Mouse (Mus musculus) layer of hippocampus, postnatal 14 days (tissue): ENCODE measurements around the gene Wdr43. TPM values are rescaled to one million over a fixed set of nuclear protein-coding genes. Genes with fewer than 3 reads are reported as not detected.
"Not testable (repeated sequence)": the region's sequence is repeated elsewhere in the genome, so short reads cannot be mapped to it uniquely, and the experiment has no call there.

Experiments
- DNase-seq, 2 experiments: peaks; one replicate each; pipeline ENCODE4 v3.0.0; 2021 to 2022; ENCODE audit warnings: low spot score in 2 of 2, mixed read lengths in 1 of 2
- long read RNA-seq, 2 experiments: library from polyadenylated mRNA; stranded (forward); transcript quantifications; one replicate each; pipeline ENCODE4 v2.0.0; 2021
- total RNA-seq, 2 experiments: library from RNA; stranded (reverse); gene quantifications; 2 replicates each; pipeline ENCODE4 v1.2.3; 2021

The Wdr43 gene
- total RNA-seq: 10 to 100 TPM; 26.8 to 32.4 TPM
- long read RNA-seq, experiment 1, transcript Wdr43-201 (18 exons, 3,450 nt): major isoform, 21 of 25 reads
- long read RNA-seq, experiment 1, partial matches to known transcripts: 0 of 25 reads
- long read RNA-seq, experiment 1, other reads (novel, unspliced or antisense): 4 of 25 reads
- long read RNA-seq, experiment 2, transcript Wdr43-201 (18 exons, 3,450 nt): major isoform, 28 of 37 reads
- long read RNA-seq, experiment 2, partial matches to known transcripts: 1 of 37 reads
- long read RNA-seq, experiment 2, other reads (novel, unspliced or antisense): 8 of 37 reads

- peak; percentile 93 to 97 for DNase-seq
These were observed at the start of gene Wdr43 for GRCm38 (mm10) chr17:71615638-71616318. Gene Wdr43, plus strand, starts transcription at chr17:71615895.

DNA sequence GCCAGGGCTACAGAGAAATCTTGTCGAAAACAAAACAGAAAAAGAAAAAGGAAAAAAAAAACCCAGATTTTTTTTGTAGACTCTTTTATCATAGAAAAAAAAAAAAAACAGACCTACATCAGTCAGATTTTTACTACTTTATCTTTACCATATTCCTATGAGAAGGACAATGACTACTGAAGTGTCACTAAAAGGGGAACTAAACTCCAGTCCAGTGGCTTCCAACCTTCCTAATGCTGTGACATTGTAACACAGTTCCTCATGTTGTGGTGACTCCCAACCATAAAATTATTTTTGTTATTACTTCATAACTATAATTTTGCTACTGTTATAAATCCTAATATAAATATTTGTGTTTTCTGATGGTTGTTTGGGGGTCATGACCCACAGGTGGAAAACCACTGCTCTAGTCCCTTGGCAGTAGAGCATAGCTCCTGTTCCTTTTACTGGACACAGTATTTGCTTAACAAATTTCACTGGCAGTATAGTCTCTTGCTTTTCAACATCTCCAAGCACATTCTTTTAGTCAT, 36.5 kb upstream of the Wdr43 start:
- DNase-seq: no peak

DNA sequence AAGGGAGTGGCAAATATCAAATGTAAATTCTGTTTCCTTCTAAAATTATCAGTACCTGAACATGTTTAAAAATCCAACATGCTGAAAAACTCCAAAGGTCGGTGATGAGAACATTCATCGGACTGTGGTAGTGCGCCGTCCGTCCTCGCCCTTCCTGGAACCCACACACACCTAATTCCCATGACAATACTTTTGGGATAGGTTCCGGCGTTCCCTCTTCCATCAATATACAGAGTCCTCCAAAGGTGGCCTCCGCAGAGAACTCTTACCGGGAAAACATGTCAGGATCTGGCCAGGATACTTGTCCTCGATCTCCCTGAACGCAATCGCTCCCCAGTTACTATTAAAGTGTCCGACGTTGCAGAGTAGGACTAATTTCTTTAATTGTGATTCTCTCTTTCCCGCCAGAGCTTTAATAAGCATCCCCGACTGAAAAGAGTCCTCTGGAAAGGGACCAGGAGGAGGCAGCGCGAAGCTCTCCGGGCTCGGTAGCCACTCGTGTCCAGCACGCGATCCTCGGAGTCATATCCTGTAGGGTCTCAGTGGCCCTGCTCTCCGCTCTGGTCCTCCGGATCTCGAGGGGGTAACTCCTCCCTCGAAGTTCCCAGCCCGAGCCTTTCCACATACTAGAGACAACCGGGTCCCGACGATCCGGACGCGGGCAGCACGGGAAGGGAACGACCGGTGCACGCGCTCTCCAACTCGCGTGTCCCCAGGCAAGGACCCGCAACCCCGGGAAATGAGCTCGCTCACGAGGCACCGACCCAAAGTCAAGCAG, 17.6 kb upstream of the Wdr43 start:
- no peak for DNase-seq

DNA sequence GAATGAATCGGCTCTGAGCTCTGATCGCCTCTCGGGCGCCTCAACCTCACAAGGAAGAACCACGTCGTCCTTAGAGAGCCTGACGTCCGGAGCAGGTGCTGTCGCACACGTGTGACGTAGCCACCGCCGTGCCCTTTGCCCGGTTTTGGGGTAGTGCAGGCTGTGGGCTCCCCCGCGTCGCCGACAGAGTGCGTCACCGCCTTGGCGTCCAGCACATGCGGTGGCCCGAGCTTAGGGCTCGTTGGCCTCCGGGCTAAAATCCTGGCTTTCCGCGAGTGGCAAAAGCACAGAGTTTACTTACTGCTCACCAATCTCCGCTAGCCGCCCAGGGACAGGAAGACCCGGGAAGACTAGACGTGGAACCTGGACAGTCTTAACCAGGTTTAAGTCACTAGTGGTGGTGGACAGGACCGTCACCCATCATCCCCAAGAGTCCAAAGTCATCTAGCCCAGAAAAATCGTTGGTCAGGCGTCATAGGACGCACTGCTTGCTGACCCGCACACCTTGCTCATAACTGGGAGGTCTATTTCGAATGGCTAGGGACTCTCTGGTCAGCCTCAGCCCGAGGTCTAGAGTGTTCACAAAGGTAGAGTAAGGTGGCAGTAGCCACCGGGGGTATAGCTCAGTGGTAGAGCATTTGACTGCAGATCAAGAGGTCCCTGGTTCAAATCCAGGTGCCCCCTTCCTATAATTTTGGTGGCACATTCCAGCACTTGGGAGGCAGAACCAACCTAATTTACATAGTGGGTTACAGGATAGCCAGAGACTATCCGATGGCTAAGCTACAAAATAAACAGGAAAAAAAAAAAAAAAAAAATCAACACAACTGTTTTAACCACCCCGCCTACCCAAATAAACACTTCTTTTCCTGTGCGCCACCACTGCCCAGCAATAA, 16.8 kb upstream of the Wdr43 start:
- peak; percentile 87 to 93 for DNase-seq

- peak; percentile 4 to 16 for DNase-seq
These were observed 781 bp downstream of the Wdr43 start for GRCm38 (mm10) chr17:71616319-71617032.

GRCm38 (mm10) chr17:71617033-71617362, 1.3 kb downstream of the Wdr43 start:
- DNase-seq: no peak

DNA sequence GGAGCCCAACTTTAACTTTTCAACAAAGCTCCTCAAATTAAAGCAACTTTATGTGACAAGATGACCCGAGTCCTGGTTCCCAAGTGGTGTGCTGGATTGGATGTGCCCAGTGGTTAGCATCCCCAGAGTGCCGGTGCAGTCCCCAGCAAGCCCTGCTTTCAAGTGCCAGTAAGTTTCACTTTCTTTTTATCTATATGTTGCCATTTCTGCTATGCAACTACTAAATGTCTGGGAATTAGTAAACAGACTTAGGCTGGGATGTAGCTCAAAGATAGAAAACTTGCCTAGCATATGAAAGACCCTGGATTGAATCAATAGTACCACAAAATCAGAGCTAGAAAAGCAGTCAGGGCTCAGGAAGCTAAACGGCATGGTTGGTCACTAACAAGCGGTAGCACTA, 2.3 kb downstream of the Wdr43 start:
- DNase-seq: no peak

GRCm38 (mm10) chr17:71631806-71632205, 16.1 kb downstream of the Wdr43 start:
- no peak for DNase-seq

DNA sequence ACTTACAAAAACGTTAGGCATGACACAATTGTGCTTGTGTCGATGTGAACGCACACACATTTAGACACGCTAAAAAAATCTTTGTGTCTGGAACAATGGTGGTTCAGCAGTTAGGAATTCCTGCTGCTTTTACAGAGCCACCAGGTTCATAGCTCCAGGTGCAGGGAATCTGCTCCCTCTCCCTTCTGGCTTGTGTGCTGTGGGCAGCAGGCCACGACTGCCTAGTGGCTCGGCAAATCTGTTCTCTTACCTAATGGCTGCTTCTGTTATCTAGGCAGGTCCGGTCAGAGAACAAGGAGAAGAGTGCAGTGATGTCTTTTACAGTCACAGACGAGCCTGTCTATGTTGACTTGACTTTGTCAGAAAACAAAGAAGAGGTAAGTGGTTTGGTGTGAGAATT, 17.7 kb downstream of the Wdr43 start:
- DNase-seq: no peak

DNA sequence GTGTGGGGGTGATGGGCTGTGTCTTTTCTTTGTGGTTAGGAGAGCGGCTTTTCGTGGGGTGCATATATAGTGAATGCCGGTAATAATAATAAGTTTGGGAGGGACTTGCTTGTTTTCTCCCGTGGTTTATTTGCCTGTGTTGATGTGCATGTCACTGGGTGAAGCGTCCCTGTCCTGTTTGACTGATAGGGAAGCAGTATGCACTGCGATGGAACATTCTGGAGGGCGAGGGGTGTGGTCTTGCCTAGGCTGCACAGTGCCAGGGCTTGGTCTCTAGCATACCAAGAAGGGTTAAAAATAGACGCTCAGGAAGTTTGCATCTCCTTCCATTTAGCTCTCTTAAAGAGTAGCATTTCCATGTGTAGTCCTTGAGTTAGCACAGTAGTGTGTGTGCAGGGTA, 21.1 kb downstream of the Wdr43 start:
- DNase-seq: no peak

DNA sequence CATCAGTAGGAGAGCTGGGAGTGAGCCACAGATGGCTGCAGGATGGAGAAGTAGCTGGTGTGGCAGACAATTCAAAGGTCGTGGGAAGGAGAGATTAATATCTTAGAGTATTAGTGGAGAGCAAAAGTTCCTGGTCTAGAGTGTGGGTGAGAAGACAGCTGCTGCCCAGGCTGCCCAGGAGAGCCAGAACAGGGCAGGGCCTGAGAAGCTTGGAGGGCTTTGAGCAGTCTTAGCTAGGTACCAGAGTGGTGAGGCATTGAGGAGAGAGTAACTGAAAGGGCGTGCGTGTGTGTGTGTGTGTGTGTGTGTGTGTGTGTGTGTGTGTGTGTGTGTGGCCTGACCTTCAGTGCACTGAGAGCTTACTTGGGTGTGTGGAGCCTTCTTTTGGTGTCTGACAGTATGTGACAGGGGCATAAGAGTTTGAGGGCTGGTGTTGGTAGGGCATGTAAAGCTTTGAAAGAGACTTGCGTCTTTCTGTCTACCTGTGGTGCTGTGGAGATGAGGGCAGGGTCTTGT, 22.1 kb downstream of the Wdr43 start:
- DNase-seq: no peak

DNA sequence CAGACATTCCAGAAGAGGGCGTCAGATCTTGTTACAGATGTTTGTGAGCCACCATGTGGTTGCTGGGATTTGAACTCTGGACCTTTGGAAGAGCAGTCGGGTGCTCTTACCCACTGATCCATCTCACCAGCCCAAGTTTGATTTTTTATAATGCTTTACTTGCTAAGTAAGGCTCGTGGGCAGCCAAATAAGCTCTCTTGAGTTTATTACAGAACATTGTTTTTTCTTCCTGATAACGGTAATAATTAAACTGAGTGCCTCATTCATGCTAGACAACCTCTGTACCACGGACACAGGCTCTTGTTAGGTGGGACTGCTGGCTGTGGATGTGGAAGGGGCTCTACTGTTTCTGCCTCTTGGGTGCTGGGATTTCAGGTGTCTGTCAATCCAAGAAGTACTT, 23.4 kb downstream of the Wdr43 start:
- DNase-seq: not testable (repeated sequence)

DNA sequence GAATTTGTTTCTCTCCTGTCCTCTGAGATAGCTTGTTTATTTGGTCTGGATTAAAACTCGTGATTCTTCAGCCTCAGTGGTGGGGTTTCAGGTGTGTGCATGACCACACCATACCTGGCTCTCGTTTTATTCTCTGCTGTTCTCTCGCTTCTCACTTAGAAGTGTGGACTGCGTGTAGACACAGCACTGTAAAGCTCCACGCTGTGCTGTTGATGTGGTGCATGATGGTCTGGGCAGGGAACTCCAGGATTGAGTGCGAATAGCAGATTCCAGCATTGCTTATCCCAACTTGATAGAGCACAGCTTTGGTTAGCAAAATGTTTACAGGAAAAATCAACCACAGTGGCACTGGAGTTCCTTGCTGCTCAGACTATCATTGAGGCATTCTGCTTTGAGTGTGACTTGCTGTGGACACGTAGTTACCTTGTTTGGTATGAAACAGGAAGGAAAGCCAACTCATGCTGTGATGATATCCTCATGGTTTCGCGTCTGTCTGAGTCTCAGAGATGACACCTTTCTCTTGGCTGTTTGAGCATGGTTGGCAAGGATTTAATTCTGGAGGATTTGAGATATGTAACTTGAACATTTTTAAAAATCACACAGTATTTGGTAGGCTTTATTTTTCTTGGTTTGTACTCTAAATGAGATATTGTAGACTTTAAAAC, 24.9 kb downstream of the Wdr43 start:
- DNase-seq: no peak

DNA sequence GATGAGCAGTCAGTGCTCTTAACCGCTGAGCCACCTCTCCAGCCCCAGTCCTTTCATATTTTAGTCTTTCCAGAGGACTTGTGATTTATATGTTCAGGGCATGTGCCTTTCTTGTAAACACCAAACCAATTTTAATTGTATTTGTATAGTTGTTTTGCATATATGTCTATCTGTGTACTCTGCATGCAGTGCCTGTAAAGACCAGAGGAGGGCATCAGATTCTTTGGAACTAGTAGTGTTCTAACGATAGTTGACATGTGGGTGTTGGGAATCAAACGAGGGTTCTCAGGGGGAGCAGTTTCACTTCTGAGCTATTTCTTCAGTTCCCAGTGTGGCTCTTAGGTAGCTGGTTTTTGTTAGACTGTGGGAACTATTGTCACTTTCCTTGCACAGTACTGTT, 26.5 kb downstream of the Wdr43 start:
- no peak for DNase-seq

DNA sequence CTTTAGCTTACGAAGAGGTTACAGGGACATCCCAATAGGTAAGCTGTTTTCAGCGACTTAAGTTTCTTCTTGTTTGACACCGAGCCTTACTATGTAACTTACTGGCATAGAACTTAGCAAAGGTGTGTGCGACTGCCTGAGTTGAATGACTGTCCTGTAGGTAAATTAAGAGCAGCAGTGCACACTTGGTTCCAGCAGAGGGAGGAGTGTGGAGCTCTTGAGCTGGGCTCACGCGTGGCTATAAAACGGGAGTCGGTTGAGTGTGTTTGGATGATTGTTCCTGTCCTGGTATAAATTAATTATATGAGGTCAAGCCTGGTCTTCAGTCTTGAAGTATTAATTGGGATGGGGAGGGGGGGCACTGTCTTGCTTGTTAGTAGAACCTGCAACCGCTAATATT, 34.3 kb downstream of the Wdr43 start:
- no peak for DNase-seq

- no peak for DNase-seq
These were observed 36.8 kb downstream of the Wdr43 start for GRCm38 (mm10) chr17:71652495-71652894.

DNA sequence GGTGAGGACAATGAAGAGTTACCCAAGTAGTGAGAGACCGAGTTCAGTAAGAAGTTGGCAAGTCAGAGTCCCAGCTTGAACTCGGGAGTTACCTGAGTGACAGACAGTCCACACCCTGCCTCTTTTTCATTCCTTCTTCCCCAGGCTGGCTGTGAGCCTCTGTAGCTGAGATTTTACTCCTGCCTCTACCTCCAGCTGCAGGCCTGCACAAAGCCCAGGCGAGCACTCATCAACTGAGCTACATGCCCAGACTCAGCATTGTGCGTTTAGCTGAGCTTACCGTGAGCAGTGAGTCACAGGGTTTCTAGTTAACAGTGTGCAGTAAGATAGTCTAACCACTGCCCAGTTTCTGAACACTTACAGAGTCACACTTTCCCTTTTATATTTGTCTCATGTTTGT, 37.2 kb downstream of the Wdr43 start:
- no peak for DNase-seq

GRCm38 (mm10) chr17:71657521-71657920, 41.8 kb downstream of the Wdr43 start:
- DNase-seq: no peak

DNA sequence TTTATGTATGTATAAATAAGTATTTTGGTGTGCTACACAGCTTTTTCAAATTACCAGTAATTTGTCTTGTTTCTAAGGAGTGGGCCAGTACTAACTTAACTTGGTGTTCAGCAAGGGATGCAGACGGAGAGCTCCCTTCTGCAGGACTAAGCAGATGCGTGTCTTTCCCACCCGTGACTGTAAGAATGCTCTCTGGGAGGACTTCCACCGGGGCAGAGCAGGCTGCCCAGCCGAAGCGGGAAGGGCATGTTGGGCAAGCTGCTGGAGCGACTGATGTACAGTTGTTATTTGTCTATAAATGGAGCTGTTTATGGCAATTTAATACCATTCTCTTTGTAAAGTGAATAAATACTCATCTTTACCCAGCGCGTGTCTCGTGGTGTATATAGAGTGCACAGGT, 43.0 kb downstream of the Wdr43 start:
- DNase-seq: no peak

DNA sequence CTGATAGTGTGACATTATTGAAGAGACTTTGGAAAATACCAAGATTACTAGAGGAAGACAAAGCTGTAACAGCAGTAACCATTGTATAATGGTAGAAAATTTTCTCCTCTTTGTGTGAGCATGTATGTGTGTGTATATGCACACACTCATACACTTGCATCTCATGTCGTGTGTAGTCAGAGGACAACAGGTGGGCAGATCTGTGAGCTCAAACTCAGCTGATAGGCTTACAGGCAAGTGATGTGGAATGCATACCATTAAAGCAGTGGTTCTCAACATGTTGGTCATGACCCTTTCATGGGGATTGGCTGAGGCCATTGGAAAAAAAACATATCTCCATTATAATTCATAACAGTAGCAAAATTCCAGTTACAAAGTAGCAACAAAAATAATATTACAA, 44.7 kb downstream of the Wdr43 start:
- no peak for DNase-seq
